Mouse (Mus musculus): ENCODE results near the gene Lsamp. TPM values are rescaled to one million over a fixed set of nuclear protein-coding genes. Genes with fewer than 3 reads are reported as not detected.

Lsamp gene
- polyA plus RNA-seq, 1 experiment from 2014 or later: 31.1 TPM

DNA sequence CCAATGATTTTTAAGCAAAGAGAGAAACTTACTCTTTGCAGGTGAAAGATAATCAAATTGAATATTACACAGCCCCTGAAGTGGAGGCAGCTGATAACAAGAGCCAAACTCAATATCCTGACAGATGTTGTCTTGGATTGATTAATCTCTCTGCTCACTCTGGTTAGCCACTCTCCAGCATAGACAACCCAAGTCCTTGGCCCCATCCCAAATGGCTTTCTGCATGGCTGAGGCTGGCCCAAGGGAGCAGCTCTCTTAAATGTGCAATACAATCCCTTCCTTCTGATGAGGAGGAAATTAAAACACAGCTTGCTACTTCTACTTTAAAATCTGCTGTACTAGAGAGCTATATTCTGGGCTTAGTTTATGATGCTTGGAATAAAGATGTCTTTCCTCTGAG is 1572.9 kb downstream of the Lsamp start:
- Histone ChIP-seq H3K9ac (no peak overlapping the region), H3K36me3 (no peaks in the 10 kb centered on the region), H3K4me3 (no peak overlapping the region), H3K9me3 (replicated peaks) (no peaks in the 10 kb centered on the region), H3K4me2 (replicated peaks) (no peak overlapping the region), H3K27me3 (no peaks in the 10 kb centered on the region), H3K27ac (no peak overlapping the region), H3K4me1 (peaks cover 1% of the 10 kb centered on the region)
- no peak for ATAC-seq (ENCODE audit: low FRiP score)

DNA sequence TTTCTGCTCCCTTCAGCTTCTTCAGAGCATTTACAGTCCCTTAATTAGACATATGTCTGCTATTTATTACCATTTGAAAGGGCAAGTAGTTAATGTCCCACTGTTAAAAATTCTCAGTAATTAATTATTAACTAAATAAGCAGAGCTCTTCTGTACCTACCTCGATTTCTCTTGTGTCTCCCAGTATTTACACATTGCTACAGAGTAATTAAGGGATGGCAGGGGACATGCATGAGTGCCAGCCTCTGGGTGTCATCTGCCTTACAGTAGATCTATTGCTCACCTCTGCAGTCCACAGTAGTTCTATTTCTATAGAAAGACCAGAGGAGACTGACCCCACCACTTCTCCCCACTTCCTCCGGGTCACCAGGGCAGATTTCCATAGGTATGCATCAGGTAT is 1581.1 kb downstream of the Lsamp start:
- H3K36me3 ChIP-seq: no peaks in the 10 kb centered on the region
- H3K4me3 ChIP-seq: no peak overlapping the region
- H3K4me2 ChIP-seq (replicated peaks): no peak overlapping the region
- H3K27me3 ChIP-seq: no peaks in the 10 kb centered on the region
- 62% methylated on average over 2 of the region's 2 CpGs for WGBS
- H3K4me1 ChIP-seq: no peaks in the 10 kb centered on the region
- H3K9ac ChIP-seq: no peak overlapping the region
- ATAC-seq (ENCODE audit: low FRiP score): no peak
- no peaks in the 10 kb centered on the region for H3K9me3 ChIP-seq (replicated peaks)
- no peak overlapping the region for H3K27ac ChIP-seq

DNA sequence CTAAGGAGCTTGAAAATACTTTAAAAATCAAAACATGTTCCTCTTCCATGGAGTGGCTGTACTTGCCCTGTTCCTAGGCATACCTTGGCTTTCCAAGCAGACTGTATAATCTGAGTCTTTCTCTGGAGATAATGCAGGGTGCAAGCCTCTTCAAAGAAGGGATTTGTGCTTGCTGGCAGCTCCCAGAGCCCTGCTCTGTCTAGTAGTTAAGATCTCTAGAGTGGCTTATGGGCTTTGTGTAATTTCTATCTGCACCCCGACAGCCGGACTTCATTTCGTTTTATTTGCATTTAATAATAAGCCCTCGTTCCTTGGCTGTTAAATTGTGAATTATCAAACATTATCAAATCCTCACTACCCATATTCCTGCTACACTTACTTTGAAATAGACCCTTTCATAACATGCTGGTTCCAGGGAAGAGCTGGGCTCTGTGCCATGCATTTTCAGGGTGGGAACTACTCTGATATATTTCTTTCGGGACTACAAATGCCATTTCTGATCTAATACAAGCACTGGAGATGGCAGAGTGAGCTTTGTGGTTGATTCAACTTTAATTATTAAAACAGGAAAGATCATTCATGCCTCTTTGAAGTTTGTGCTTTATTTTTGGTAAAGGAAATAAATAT is 1604.6 kb downstream of the Lsamp start:
- H3K27ac ChIP-seq: no peak overlapping the region

DNA sequence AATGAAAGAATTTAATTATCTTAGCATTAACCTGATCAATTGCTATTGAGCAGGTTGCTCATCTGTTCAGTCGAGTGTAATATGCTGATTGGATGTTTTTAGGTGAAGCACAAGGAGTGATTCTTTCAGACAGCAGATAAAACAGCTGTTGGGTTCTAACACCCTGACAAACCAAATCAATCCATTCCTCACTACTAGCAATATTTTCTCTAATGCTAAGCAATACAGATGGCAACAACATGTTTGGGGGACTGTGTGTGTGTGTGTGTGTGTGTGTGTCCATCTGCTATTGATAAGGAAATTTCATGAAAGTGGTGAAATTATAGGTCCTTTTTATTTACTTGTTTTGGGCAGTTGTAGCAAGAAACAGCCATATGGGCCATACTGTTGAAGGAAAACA is 1628.1 kb downstream of the Lsamp start:
- H3K4me3 ChIP-seq: no peak overlapping the region
- H3K27me3 ChIP-seq: no peaks in the 10 kb centered on the region
- H3K4me2 ChIP-seq (replicated peaks): no peak overlapping the region
- ATAC-seq (ENCODE audit: low FRiP score): no peak
- H3K9ac ChIP-seq: no peak overlapping the region
- no peaks in the 10 kb centered on the region for H3K36me3 ChIP-seq
- WGBS: 66% methylated on average over 1 of the region's 1 CpGs
- no peaks in the 10 kb centered on the region for H3K9me3 ChIP-seq (replicated peaks)
- H3K27ac ChIP-seq: no peak overlapping the region
- no peaks in the 10 kb centered on the region for H3K4me1 ChIP-seq

More for the DNA sequence above, 1604.6 kb downstream of the Lsamp start:
- no peak overlapping the region for H3K4me2 ChIP-seq (replicated peaks)
- no peaks in the 10 kb centered on the region for H3K9me3 ChIP-seq (replicated peaks)
- H3K9ac ChIP-seq: no peak overlapping the region
- ATAC-seq (ENCODE audit: low FRiP score): no peak
- no peaks in the 10 kb centered on the region for H3K4me1 ChIP-seq
- H3K4me3 ChIP-seq: no peak overlapping the region
- H3K36me3 ChIP-seq: no peaks in the 10 kb centered on the region
- 89% methylated on average over 5 of the region's 5 CpGs for WGBS
- H3K27me3 ChIP-seq: no peaks in the 10 kb centered on the region

DNA sequence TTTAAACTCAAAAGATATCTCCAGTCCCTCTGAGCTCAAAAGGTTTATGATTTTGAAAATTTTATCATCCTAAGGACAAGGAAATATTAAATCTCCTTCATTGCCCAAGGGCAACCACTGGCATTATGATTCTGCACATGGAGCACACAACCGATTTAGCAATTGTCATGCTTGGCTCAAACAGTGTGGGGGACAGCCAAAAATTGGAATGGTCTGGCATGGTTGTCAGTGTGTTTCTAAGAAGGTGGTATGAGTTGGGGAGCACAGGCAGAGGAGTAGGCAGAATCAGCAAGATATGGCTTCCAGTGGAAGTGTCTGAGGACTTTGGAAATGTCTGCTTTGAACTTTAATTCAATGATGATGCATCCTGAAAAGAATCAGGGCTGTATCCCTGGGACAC is 1639.7 kb downstream of the Lsamp start:
- no peak overlapping the region for H3K4me2 ChIP-seq (replicated peaks)
- no peak overlapping the region for H3K9ac ChIP-seq
- no peak for ATAC-seq (ENCODE audit: low FRiP score)
- no peaks in the 10 kb centered on the region for H3K36me3 ChIP-seq
- 80% methylated on average over 1 of the region's 1 CpGs for WGBS
- H3K4me3 ChIP-seq: no peak overlapping the region
- no peaks in the 10 kb centered on the region; the same call in 1 of the 2 replicates for H3K4me1 ChIP-seq
- H3K27me3 ChIP-seq: no peaks in the 10 kb centered on the region
- no peak overlapping the region for H3K27ac ChIP-seq
- H3K9me3 ChIP-seq (replicated peaks): no peaks in the 10 kb centered on the region

DNA sequence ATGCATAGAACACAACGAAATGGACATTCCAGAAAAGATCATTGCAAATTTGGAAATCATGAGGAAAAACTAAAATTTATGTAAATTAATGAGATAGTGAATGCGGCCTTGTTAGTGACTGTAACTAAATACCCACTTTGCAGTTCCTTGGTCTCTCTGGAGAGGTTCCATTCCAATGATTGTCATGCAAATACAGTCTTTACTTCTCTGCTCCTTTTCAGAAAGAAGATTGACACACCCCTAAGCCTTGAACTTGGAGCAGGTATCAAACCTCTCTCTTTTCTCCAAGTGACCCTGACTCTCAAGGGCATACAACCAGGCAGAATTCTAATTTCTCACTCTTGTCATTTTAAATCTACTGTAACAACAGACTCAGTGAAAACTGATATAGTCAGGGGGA is 1649.7 kb downstream of the Lsamp start:
- H3K4me3 ChIP-seq: no peak overlapping the region
- 28% methylated on average over 2 of the region's 2 CpGs for whole genome bisulfite sequencing
- H3K27me3 ChIP-seq: no peaks in the 10 kb centered on the region
- H3K9me3 ChIP-seq (replicated peaks): no peaks in the 10 kb centered on the region
- no peaks in the 10 kb centered on the region for H3K36me3 ChIP-seq
- no peak for ATAC-seq (ENCODE audit: low FRiP score)
- no peak overlapping the region for H3K4me2 ChIP-seq (replicated peaks)
- H3K9ac ChIP-seq: no peak overlapping the region
- H3K4me1 ChIP-seq: peaks cover 4% of the 10 kb centered on the region; the same call in 1 of the 2 replicates
- no peak overlapping the region for H3K27ac ChIP-seq

DNA sequence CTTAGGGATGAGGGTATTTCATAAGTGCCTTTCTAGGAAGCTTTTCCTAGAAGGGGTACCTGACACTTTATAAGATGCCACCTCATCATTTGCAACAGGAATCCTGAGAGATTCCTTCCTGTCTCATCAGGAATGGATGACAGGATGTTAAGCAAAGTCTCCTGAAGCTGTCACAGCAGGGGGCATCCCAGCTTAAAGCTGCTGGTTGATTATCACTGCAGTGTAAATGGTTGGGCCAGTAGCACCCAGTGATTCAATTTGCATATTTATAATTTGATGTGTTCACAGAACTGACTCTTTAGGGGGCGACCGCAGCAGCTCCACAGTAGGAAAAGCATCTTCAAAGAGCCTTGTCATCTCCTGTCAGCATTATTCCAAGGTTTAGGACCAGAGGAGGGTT is 1656.7 kb downstream of the Lsamp start:
- H3K27ac ChIP-seq: no peak overlapping the region
- H3K27me3 ChIP-seq: no peaks in the 10 kb centered on the region
- 0 out of 2 replicates have a peak, but pooled peaks cover 2% of the 10 kb centered on the region for H3K4me1 ChIP-seq
- H3K4me2 ChIP-seq (replicated peaks): no peak overlapping the region
- no peak for ATAC-seq (ENCODE audit: low FRiP score)
- H3K4me3 ChIP-seq: no peak overlapping the region
- H3K9ac ChIP-seq: no peak overlapping the region
- no peaks in the 10 kb centered on the region for H3K9me3 ChIP-seq (replicated peaks)
- 59% methylated on average over 2 of the region's 2 CpGs for WGBS
- H3K36me3 ChIP-seq: no peaks in the 10 kb centered on the region

DNA sequence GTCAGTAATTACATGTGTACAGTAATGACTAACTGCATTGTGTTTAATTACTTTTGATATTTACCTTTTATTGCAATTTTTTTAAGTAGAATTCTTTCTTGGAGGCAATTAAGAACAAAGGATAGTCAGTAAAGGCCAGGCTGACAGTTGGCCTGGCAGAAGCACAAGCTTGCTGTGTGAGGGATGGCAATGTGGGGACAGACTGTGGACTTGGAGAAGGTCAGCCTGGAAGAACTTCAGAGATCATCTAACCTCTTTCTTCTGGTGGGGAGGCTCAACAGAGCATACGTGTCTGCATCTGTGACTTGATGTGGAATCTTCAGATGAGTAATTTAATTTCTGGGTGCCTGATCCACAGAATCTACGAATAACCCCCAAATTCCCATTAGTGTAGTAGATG is 1669.1 kb downstream of the Lsamp start:
- Histone ChIP-seq H3K27me3 (no peaks in the 10 kb centered on the region), H3K9me3 (replicated peaks) (no peaks in the 10 kb centered on the region), H3K36me3 (no peaks in the 10 kb centered on the region), H3K4me3 (no peak overlapping the region), H3K4me2 (replicated peaks) (no peak overlapping the region), H3K9ac (no peak overlapping the region), H3K27ac (no peak overlapping the region), H3K4me1 (no peaks in the 10 kb centered on the region)
- ATAC-seq (ENCODE audit: low FRiP score): no peak
- 88% methylated on average over 2 of the region's 2 CpGs for WGBS

DNA sequence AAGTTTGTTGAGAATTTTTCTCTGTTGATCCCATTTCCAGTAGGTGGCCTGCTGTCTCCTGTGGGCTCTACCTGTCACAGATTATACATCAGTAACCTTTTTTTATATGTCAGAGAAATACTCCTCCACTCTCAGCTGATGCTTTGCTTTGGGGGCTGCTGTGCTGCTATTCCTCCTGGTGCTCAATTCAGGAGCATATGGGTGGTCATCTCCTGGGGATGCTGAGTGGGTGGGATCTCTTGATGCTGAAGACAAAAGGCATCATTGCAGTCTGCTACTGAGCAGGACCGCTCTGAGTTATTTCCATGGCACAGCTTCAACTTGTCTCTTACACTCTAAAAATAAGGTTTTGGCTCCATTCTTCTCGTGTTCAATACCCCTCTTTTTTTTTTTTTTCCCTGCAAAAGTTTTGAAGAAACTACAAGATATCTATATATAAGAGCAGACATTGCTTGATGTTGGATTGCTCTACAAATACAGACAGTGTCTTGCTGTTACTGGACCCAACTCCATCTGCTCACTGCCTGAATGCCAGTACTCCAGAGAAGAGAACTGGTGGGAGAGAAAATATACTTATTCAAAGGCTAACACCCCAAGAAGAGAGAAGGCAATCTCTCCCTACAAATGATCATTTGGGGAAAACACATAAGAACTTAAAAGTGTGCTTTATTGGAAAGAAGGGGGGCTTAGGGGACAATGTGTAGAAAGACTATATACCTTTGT is 1690.3 kb downstream of the Lsamp start:
- H3K9me3 ChIP-seq (replicated peaks): no peaks in the 10 kb centered on the region
- H3K9ac ChIP-seq: no peak overlapping the region
- 80% methylated on average over 2 of the region's 2 CpGs for WGBS
- no peak overlapping the region for H3K27ac ChIP-seq
- H3K4me2 ChIP-seq (replicated peaks): no peak overlapping the region
- H3K4me1 ChIP-seq: no peaks in the 10 kb centered on the region
- ATAC-seq (ENCODE audit: low FRiP score): no peak
- no peaks in the 10 kb centered on the region for H3K27me3 ChIP-seq
- H3K4me3 ChIP-seq: no peak overlapping the region
- no peaks in the 10 kb centered on the region for H3K36me3 ChIP-seq

DNA sequence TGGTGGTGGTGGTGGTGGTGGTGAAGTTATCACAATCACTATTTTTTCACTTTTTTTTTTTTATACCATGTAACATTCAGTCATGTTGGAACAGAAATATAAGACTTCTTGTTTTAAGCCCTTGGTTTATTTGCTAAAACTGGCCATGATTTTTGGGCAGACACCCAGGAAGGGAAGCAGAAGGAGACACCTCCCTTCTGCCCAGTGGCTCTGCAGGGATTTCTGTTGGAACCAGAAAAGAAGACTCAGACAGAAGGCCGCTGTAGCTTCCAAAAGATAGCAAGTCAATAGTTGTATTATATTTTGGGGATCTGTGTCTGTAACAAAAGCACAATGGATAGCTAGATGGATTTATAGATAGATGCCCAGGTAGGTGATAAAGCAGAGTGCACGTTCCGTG is 1691.6 kb downstream of the Lsamp start:
- no peaks in the 10 kb centered on the region for H3K4me1 ChIP-seq
- 89% methylated on average over 3 of the region's 3 CpGs for WGBS
- no peak overlapping the region for H3K9ac ChIP-seq
- H3K4me3 ChIP-seq: no peak overlapping the region
- no peak overlapping the region for H3K27ac ChIP-seq
- H3K9me3 ChIP-seq (replicated peaks): no peaks in the 10 kb centered on the region
- H3K4me2 ChIP-seq (replicated peaks): no peak overlapping the region
- ATAC-seq (ENCODE audit: low FRiP score): no peak
- H3K27me3 ChIP-seq: no peaks in the 10 kb centered on the region
- H3K36me3 ChIP-seq: no peaks in the 10 kb centered on the region

DNA sequence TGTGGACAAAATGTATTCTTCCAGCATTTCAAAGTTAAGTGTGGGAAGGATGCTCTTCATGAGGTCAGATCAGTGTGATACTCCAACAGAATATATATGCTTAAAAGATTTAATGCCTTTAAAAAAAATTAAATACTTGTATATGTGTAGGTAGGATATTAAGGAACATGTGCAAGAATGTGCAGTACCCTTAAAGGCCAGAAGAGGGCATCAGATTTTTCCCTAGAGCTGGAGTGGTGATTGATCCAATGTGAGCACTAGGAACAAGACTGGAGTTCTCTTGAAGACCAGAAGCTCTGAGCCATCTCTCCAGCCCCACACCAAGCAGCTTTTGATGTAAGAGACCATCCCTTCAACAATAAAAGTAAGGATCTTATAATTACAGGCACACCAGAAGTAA is 1708.3 kb downstream of the Lsamp start:
- ATAC-seq (ENCODE audit: low FRiP score): no peak

DNA sequence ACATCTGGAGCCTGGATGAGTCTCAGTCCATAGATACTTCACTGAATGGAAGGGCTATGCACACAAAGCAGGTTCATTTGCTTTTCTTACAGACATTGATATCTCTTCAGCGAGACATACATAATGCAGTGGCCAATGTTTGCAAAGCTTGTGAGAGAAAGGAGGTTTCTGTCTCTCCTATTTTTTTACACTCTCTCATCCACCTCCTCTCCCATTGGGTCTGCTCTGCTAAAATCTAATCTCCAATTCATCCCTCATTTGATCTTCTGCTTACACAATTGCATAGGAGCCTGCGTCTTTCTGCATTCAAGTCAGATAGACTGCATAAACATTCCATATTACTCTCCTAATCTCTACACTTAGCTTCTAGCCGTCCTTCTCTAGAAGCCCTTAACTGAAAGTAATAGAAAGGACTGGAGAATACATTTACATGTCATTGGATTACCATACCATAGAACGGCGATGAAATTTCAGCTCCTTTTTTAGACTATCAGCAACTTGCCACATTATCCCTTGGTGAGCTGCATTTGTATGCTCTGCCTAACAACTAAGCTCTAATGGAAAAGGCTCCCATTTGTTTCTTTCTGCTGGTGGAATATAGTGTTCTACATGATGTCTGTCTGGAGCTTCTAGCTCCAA is 1717.7 kb downstream of the Lsamp start:
- WGBS: 86% methylated on average over 5 of the region's 5 CpGs
- H3K36me3 ChIP-seq: no peaks in the 10 kb centered on the region

More for the DNA sequence above, 1708.3 kb downstream of the Lsamp start:
- no peak overlapping the region for H3K4me3 ChIP-seq
- no peaks in the 10 kb centered on the region for H3K36me3 ChIP-seq
- H3K9ac ChIP-seq: no peak overlapping the region
- H3K27me3 ChIP-seq: no peaks in the 10 kb centered on the region
- 0 out of 2 replicates have a peak, but pooled peaks cover 3% of the 10 kb centered on the region for H3K4me1 ChIP-seq
- no peaks in the 10 kb centered on the region for H3K9me3 ChIP-seq (replicated peaks)
- no peak overlapping the region for H3K27ac ChIP-seq
- H3K4me2 ChIP-seq (replicated peaks): no peak overlapping the region

More for the DNA sequence above, 1717.7 kb downstream of the Lsamp start:
- Histone ChIP-seq H3K4me1 (no peaks in the 10 kb centered on the region), H3K27me3 (no peaks in the 10 kb centered on the region), H3K4me3 (no peak overlapping the region), H3K9me3 (replicated peaks) (no peaks in the 10 kb centered on the region), H3K9ac (no peak overlapping the region), H3K27ac (no peak overlapping the region), H3K4me2 (replicated peaks) (no peak overlapping the region)
- ATAC-seq (ENCODE audit: low FRiP score): no peak
